Mouse (Mus musculus) spleen, adult 18-20 months (tissue): ENCODE results near the gene Fbln5.
A peak's percentile ranks its signal among the peaks of the same experiment; 100 is the strongest.

Source experiments
- DNase-seq, 2 experiments: peaks; one replicate each; pipeline ENCODE4 v3.0.0; 2022; ENCODE audit warnings: mixed read lengths in 2 of 2

Gene Fbln5

GRCm38 (mm10) chr12:101818608-101819370 is at the start of gene Fbln5:
Gene Fbln5, minus strand, starts transcription at chr12:101819055.
- DNase-seq: peak in 1 of 2 experiments; percentile 7

DNA sequence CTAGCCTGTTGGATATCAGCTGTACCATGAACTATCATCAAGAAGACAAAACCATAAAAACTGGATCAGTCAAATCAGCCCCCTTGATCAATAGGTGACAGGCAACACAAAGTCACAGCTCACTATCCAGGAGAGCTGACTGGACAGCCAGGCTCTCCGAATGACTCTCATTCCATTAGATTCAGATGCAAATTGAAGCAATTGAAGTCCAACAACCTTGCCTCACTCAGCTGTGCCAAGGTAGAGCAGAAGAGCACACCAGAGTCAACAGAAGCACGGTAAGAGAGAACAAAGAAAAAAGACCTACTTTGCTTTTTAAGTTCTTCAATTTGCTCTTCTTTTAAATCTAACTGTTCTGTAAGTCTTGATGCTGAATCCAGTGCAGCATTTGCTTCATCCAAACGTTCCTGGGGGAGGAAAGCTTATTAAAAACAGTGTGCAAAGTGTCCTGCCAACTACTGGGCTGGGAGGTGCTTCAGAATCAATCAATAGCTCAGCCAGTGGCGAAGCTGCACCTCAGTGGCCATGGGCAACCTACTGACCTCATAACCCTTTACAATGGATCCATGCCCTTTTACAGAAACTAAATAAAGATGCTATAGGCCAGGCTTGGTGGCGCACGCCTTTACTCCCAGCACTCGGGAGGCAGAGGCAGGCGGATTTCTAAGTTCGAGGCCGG is 43.6 kb upstream of the Fbln5 start:
- no peak for DNase-seq

- DNase-seq: no peak
These were observed 41.4 kb upstream of the Fbln5 start for GRCm38 (mm10) chr12:101860256-101860655.

DNA sequence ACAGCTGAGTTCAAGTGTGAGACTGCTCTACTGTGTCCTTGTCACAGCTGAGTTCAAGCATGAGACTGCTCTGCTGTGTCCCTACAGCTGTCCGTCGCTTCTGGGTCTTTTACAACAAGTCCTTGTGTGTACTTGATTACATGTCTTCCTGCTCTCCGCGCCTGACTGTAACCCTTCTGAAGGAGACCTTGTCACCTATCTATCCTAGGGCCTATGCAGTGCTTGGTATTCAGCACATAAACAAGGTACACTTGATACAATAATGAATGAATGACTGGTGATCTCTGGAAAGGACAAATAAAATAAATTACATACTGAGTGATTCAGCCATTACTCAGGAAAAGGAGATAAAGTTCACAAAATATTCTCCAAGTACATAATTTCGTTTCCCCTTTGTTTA is 39.2 kb upstream of the Fbln5 start:
- DNase-seq: no peak

DNA sequence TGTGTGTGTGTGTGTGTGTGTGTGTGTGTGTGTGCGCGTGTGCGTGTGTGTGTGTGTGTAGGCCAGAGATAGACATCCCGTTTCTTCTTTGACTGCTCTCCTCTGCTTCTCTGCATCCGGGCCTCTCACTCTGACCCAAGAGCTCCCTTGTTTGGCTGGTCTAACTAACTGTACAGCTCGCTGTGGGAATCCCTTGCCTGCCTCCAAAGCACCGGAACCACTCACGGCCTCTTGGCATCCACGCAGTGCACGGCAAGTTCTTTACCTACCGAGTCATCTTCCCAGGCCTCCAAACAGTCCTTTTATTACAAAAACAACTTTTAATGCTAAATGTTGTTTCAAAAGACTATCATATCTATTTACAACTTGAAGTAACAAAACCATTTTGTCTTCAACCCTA is 35.5 kb upstream of the Fbln5 start:
- DNase-seq: no peak

GRCm38 (mm10) chr12:101851846-101852564 is 33.1 kb upstream of the Fbln5 start:
- no peak for DNase-seq

DNA sequence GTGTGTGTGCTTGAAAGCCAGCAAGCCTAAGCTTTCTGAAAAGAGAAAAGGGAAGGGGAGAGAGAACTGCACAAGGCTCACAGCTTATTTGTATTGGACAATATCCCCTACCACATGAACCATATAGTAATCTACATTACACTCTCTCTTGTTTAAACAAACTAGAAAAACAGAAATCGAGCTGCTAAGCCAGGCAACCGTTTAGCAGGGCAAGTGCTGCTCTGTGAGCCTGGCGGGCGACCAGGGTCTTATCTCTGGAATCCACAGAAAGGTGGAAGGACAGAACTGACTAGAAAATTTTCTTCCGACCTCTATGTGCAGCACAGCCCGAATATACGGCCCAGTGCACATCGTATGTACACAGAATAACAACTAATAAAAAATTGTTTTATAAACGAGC is 32.5 kb upstream of the Fbln5 start:
- no peak for DNase-seq

- no peak for DNase-seq
These were observed 17.9 kb upstream of the Fbln5 start for GRCm38 (mm10) chr12:101836546-101837274.

- no peak for DNase-seq
These were observed 15.9 kb upstream of the Fbln5 start for GRCm38 (mm10) chr12:101834715-101835114.

- no peak for DNase-seq
These were observed 14.9 kb upstream of the Fbln5 start for GRCm38 (mm10) chr12:101833776-101834175.

GRCm38 (mm10) chr12:101833115-101833506 is 14.3 kb upstream of the Fbln5 start:
- DNase-seq: no peak

DNA sequence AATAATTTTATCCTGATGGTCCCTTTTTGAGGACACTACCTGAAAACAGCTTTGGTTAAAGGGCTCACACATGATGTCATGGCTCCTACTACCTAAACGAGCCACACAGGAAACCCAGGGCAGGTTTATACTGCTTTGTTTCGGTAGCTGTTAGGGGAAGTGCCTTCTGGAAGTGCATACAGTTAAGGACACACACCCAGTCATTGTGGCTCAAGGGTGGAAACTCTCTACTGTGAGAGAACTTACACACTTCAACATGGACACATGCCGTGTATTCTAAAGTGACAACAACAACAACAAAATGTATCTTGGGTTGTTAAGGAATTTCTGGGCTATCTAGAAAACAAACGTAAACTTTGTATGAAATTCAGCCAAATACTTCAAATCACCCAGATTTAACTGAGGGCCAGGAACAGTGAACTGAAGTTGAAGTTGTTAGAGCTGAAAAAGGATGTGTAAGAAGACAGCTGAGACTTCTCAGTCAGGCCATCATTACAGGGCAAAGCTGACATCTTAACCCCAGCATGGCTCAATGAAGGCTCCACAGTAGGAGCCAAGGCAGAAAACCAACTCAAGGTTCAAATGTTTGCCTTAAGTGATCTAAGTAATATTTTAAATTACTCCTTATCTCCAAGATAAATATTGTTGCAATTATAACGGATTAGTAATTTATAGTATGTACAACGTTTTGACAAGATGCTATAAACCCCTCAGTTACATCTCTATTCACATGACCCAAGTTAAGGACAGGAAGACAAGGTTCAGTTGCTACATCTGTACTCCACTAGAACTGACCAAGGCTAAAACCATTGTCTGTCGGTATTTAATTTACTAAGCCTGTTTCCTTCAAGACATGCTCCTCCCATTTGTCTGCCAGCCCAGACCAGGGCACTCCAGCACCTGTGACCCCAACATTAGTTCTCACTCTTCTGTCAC is 13.6 kb upstream of the Fbln5 start:
- DNase-seq: no peak

DNA sequence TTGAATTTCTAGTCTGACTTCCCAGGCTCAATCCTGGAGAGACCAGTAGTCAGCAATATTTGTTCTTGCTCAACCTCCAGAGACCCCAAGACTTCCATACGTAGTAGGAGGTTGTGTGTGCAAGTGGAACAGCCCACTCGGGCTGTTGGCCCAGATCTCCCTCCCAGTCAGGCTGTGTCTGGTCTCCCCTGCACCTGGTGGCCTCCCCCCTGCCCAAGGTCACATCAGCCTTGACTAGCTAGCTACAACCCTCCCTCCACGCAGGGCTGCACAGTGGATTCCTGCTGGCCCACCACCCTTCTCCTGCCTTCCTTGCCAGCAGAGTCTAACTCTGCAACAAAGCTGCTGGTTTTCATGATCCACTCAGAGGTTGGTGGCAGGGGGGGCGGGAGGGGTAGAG is 12.4 kb upstream of the Fbln5 start:
- no peak for DNase-seq

- no peak for DNase-seq
These were observed 4.3 kb upstream of the Fbln5 start for GRCm38 (mm10) chr12:101823161-101823560.

DNA sequence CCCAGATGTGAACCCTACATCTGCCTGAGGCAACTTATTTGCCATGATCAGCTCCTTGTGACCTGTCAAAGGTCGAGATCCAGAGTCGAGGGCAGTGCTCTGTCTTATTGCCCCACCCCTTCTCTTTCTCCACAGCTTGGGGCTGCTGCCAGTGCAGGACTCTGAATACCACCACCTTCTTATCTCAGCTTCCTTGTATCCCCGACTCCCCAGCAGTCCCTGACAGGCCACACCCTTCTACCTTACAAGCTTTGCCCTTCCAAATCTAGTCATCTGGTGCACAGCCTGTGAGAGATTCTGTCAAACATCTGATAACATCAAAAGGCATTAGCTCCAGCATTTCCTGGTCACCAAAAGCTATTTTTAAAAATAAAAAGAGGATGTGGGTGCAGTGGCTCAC is 2.7 kb upstream of the Fbln5 start:
- no peak for DNase-seq

- no peak for DNase-seq
These were observed 715 bp upstream of the Fbln5 start for GRCm38 (mm10) chr12:101819570-101819969.

- no peak for DNase-seq
These were observed 628 bp downstream of the Fbln5 start for GRCm38 (mm10) chr12:101818246-101818607.

- DNase-seq: no peak
These were observed 2.0 kb downstream of the Fbln5 start for GRCm38 (mm10) chr12:101816810-101817209.

DNA sequence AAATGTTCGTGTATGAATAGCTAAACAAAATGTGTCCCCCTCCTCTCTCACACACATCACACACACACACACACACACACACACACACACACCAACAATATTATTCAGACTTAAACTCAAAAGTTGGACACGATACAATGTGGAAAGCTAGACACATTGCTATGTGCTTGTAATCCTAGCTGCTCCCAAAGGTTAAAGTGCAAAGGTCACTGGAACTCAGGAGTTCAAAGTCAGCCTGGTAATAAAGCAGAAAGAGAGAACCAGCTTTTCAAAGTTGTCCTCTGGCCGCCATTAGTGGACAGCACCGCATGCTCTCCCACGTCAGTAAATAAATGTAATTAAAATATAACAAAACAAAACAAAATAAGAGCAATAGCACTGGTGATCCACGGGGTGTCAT is 3.1 kb downstream of the Fbln5 start:
- no peak for DNase-seq

DNA sequence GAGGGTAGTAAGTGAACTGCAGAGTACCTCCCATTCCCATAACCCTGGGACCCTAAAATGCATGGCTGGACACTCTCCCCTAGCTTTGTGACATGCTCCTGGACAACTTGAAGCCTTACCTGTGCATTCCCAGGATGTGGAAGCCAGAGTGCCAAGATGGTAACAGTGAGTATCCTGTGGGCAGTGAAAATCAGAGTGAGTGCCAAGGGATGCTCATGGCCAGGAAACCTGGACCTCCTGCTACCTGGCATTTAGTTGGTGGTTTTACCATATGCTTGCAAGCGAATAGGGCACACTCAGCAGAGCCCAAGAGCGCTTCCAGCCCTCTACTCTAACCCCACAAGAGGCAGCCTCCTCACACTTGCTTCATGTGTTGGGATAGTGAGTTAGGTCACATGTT is 4.4 kb downstream of the Fbln5 start:
- no peak for DNase-seq

DNA sequence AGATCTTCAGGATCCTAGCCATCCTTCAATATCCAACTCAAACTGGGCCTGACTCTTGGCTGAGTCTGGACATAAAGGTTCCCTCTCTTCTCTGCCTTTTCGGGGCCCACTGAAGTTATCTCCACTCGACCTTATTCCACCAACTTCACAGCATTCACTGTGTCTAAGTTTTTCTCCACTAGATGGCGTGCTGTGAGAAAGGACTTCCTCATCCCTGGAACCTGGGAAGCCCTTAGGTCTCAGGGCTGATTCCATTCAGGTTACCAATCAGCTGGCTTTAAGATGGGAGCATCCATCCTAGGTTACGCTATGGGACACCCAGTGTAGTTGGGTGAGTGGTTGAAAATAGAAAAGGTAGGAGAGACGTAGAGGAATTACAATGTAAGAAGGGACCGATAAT is 7.7 kb downstream of the Fbln5 start:
- no peak for DNase-seq

DNA sequence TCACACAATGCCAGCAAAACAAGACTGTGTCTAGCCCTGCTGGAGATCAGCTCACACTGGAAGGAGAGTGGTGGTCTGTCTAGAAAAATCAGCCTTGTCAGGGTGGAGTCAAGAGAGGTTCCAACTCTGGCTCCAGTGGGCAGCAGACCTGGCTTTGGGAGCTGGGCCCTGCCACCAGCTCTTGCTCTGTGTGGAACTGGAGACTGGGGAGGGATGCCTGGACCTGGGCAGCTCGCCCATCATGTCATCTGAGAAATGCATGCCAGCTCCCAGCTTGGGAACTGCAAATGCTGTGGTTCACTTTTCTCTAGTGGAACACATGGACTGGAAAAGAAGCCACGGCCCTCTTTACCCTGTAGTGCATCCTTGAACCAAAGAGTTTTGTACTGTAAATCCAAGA is 8.3 kb downstream of the Fbln5 start:
- DNase-seq: no peak
